Mouse (Mus musculus): ENCODE measurements around the gene Gnb1.
A peak's percentile ranks its signal among the peaks of the same experiment; 100 is the strongest.

The Gnb1 gene

GRCm38 (mm10) chr4:155485521-155485920 lies 5.6 kb upstream of the Gnb1 start:
- no peak for DNase-seq

- no peak for DNase-seq
Observed at GRCm38 (mm10) chr4:155487746-155488145, 3.4 kb upstream of the Gnb1 start.

- peak; percentile 49 to 64 for DNase-seq
Observed at GRCm38 (mm10) chr4:155488232-155489025, 2.7 kb upstream of the Gnb1 start.

- DNase-seq = no peak
Observed at GRCm38 (mm10) chr4:155489101-155489970, 1.8 kb upstream of the Gnb1 start.

- DNase-seq = peak in 1 of 2 experiments; percentile 52
Observed at GRCm38 (mm10) chr4:155490456-155490855, 705 bp upstream of the Gnb1 start.

- peak in 1 of 2 experiments; percentile 61 for DNase-seq
Observed at GRCm38 (mm10) chr4:155491529-155492130, 469 bp downstream of the Gnb1 start.

- peak; percentile 70 to 71 for DNase-seq
Observed at GRCm38 (mm10) chr4:155492131-155492633, 1.0 kb downstream of the Gnb1 start.

GRCm38 (mm10) chr4:155494891-155495290 lies 3.7 kb downstream of the Gnb1 start:
- DNase-seq = no peak

GRCm38 (mm10) chr4:155497963-155498362 lies 6.8 kb downstream of the Gnb1 start:
- DNase-seq = no peak

- DNase-seq = peak; percentile 50 to 71
Observed at GRCm38 (mm10) chr4:155501126-155501525, 10.0 kb downstream of the Gnb1 start.

GRCm38 (mm10) chr4:155505067-155505466 lies 13.9 kb downstream of the Gnb1 start:
- no peak for DNase-seq

GRCm38 (mm10) chr4:155505671-155506295 lies 14.6 kb downstream of the Gnb1 start:
- DNase-seq = no peak

- no peak for DNase-seq
Observed at GRCm38 (mm10) chr4:155508614-155509013, 17.5 kb downstream of the Gnb1 start.

GRCm38 (mm10) chr4:155510981-155511380 lies 19.8 kb downstream of the Gnb1 start:
- no peak for DNase-seq

GRCm38 (mm10) chr4:155514810-155515209 lies 23.6 kb downstream of the Gnb1 start:
- no peak for DNase-seq

GRCm38 (mm10) chr4:155517948-155518517 lies 26.9 kb downstream of the Gnb1 start:
- DNase-seq = peak in 1 of 2 experiments; percentile 21

- DNase-seq = no peak
Observed at GRCm38 (mm10) chr4:155522327-155522726, 31.2 kb downstream of the Gnb1 start.

GRCm38 (mm10) chr4:155525751-155526150 lies 34.6 kb downstream of the Gnb1 start:
- DNase-seq = no peak

GRCm38 (mm10) chr4:155529294-155529693 lies 38.1 kb downstream of the Gnb1 start:
- DNase-seq = no peak

- no peak for DNase-seq
Observed at GRCm38 (mm10) chr4:155549993-155550392, 58.8 kb downstream of the Gnb1 start.

GRCm38 (mm10) chr4:155550446-155550845 lies 59.3 kb downstream of the Gnb1 start:
- no peak for DNase-seq

GRCm38 (mm10) chr4:155551073-155551472 lies 59.9 kb downstream of the Gnb1 start:
- DNase-seq = no peak
